Mouse (Mus musculus) cerebellum, adult 9-10 months (tissue): Measurements from ENCODE around the gene 6820408C15Rik.

Experiments
- DNase-seq: peaks from one replicate; pipeline ENCODE4 v3.0.0; 2022

The 6820408C15Rik gene

GRCm38 (mm10) chr2:152476763-152477162 lies 61.4 kb downstream of the 6820408C15Rik start, which contains the start of gene Defb20:
Gene Defb20, plus strand, starts transcription at chr2:152477063.
- no peak for DNase-seq

- no peak for DNase-seq
Measured at GRCm38 (mm10) chr2:152480881-152481280, 65.5 kb downstream of the 6820408C15Rik start.

- DNase-seq = no peak
Measured at GRCm38 (mm10) chr2:152481726-152482125, 66.3 kb downstream of the 6820408C15Rik start.

DNA sequence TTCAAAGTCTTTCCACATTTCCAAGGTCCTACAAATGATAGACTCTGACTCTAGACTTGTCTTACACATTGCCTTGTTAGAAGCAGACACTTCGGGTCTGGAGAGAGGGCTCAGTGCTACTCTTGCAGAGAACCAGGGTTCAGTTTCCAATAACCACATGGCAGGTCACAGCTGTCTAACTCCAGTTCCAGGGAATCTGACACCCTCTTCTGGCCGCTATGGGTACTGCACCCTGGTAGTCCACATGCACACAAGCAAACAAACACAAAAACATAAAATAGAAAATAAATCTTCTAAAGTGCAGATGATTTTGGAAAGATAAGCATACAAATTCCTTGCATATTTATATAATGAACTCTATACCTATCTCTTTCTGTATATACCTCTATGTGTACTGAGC lies 71.6 kb downstream of the 6820408C15Rik start:
- DNase-seq = no peak

DNA sequence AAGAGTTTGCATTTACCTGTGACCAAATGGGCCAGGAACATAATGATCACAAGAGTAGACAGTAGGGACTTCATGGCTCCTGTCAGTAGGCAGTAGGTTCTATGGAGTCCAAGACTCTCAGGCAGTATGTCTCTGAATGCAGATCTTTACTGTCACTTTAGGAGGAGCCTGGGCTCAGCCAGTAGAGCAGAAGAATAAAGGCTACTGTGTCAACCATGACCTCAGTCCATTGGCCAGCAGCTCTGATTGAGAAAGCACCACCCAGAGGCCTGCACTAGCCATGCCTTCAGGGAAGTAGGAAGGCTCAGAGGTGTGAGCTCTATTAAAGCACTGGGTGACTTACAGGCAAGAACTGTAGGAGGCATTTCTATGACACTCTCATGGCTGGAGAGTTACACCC lies 74.7 kb downstream of the 6820408C15Rik start, which contains the start of gene Defb22:
TSS of gene Defb22 (minus strand) at position 101 of the 400 bp plus-strand sequence.
- no peak for DNase-seq

GRCm38 (mm10) chr2:152493151-152493550 lies 77.8 kb downstream of the 6820408C15Rik start:
- no peak for DNase-seq
